Mouse (Mus musculus) CH12.LX (cell line): ENCODE measurements around the gene Tmem128. TPM values are rescaled to one million over a fixed set of nuclear protein-coding genes. Genes with fewer than 3 reads are reported as not detected.

Source experiments
- DNase-seq: peaks from one replicate; pipeline ENCODE4 v3.0.0-alpha.2; 2013; ENCODE audit errors: extremely low read depth
- H3K27ac ChIP-seq: 2 replicates; pipeline ENCODE4 v1.5.1; 2012; ENCODE audit warnings: low read depth, mild to moderate bottlenecking, control low read depth, moderate library complexity; ENCODE audit not compliant: insufficient read depth
- H3K27me3 ChIP-seq: replicated peaks from 2 replicates; pipeline ENCODE3; 2012; ENCODE audit warnings: inconsistent platforms
- H3K36me3 ChIP-seq, 2 experiments: replicated peaks in 1 of 2; 2 replicates each; pipeline versions ENCODE3 to v1.6.1; 2012; ENCODE audit warnings: inconsistent platforms in 1 of 2, low read length in 1 of 2, mild to moderate bottlenecking in 1 of 2, mixed read lengths in 1 of 2, moderate library complexity in 1 of 2; ENCODE audit not compliant: control insufficient read depth in 1 of 2, insufficient read depth in 1 of 2
- H3K4me1 ChIP-seq, 2 experiments: 2 replicates each; pipeline ENCODE4 v1.6.1; 2012; ENCODE audit warnings: inconsistent platforms in 1 of 2, moderate library complexity in 1 of 2; ENCODE audit not compliant: insufficient read depth in 2 of 2, control insufficient read depth in 1 of 2
- H3K4me2 ChIP-seq: 2 replicates; pipeline ENCODE4 v1.6.1; 2012; ENCODE audit warnings: low read depth, mild to moderate bottlenecking, control low read depth; ENCODE audit not compliant: poor library complexity, insufficient read depth, severe bottlenecking
- H3K4me3 ChIP-seq, 3 experiments: fragments of 150-350 bp in 1 of 3; sonication (generic) in 1 of 3; replicated peaks in 1 of 3; 2 replicates each; pipeline versions ENCODE3 to v1.5.1; 2011 to 2012; ENCODE audit warnings: low read depth in 2 of 3, low read length in 2 of 3, mild to moderate bottlenecking in 2 of 3, moderate library complexity in 2 of 3, control low read depth in 1 of 3, improper control_type of control experiment in 1 of 3, inconsistent platforms in 1 of 3, mixed read lengths in 1 of 3; ENCODE audit not compliant: poor library complexity in 1 of 3
- H3K79me2 ChIP-seq: replicated peaks from 2 replicates; pipeline ENCODE4 v1.6.1; 2012; ENCODE audit warnings: mild to moderate bottlenecking, moderate library complexity; ENCODE audit not compliant: control insufficient read depth, poor library complexity, insufficient read depth, severe bottlenecking; ENCODE audit errors: extremely low read depth
- H3K9ac ChIP-seq: 2 replicates; pipeline ENCODE4 v1.6.1; 2012; ENCODE audit warnings: low read depth, mild to moderate bottlenecking, control low read depth, moderate library complexity; ENCODE audit not compliant: insufficient read depth
- H3K9me3 ChIP-seq: replicated peaks from 2 replicates; pipeline ENCODE3; 2012; ENCODE audit warnings: low read length, inconsistent platforms, mixed read lengths
- BHLHE40 ChIP-seq: IDR thresholded peaks from 2 replicates; pipeline ENCODE4 v1.6.1; 2011; ENCODE audit warnings: mild to moderate bottlenecking, low read depth, low read length, improper control_type of control experiment
- CHD2 ChIP-seq: IDR thresholded peaks from 2 replicates; pipeline ENCODE4 v1.6.1; 2011; ENCODE audit warnings: low read length, improper control_type of control experiment
- CTCF ChIP-seq, 2 experiments: IDR thresholded peaks in 1 of 2; conservative IDR thresholded peaks in 1 of 2; 2 replicates each; pipeline ENCODE4 v1.5.1; 2011 to 2012; ENCODE audit warnings: low read depth in 2 of 2, low read length in 2 of 2, improper control_type of control experiment in 1 of 2, inconsistent platforms in 1 of 2, mild to moderate bottlenecking in 1 of 2, moderate library complexity in 1 of 2
- E2F4 ChIP-seq: IDR thresholded peaks from 2 replicates; pipeline ENCODE4 v1.6.1; 2011; ENCODE audit warnings: low read depth, low read length, improper control_type of control experiment; ENCODE audit not compliant: insufficient replicate concordance
- ELF1 ChIP-seq: IDR thresholded peaks from 2 replicates; pipeline ENCODE4 v1.6.1; 2014; ENCODE audit warnings: low read depth, mild to moderate bottlenecking, inconsistent platforms, low read length, improper control_type of control experiment
- ETS1 ChIP-seq: conservative IDR thresholded peaks from 2 replicates; pipeline ENCODE4 v1.6.1; 2012; ENCODE audit warnings: low read depth, mild to moderate bottlenecking, inconsistent platforms, low read length, improper control_type of control experiment, moderate library complexity
- GABPA ChIP-seq: IDR thresholded peaks from 2 replicates; pipeline ENCODE4 v1.6.1; 2012; ENCODE audit warnings: low read depth, low read length, improper control_type of control experiment, inconsistent platforms; ENCODE audit not compliant: insufficient replicate concordance
- IRF4 ChIP-seq: IDR thresholded peaks from 2 replicates; pipeline ENCODE4 v1.6.1; 2014; ENCODE audit warnings: low read depth, mild to moderate bottlenecking, inconsistent platforms, low read length, improper control_type of control experiment
- JUND ChIP-seq: conservative IDR thresholded peaks from 2 replicates; pipeline ENCODE4 v1.6.1; 2011; ENCODE audit warnings: low read depth, low read length, improper control_type of control experiment
- MAZ ChIP-seq: IDR thresholded peaks from 2 replicates; pipeline ENCODE4 v1.6.1; 2012; ENCODE audit warnings: low read depth, mild to moderate bottlenecking, inconsistent platforms, low read length, improper control_type of control experiment, moderate library complexity
- NRF1 ChIP-seq: IDR thresholded peaks from 2 replicates; pipeline ENCODE4 v1.6.1; 2014; ENCODE audit warnings: low read depth, mild to moderate bottlenecking, inconsistent platforms, low read length, improper control_type of control experiment, moderate library complexity
- PAX5 ChIP-seq: IDR thresholded peaks from 2 replicates; pipeline ENCODE4 v1.6.1; 2012; ENCODE audit warnings: low read length, inconsistent platforms, mixed read lengths
- RAD21 ChIP-seq: IDR thresholded peaks from 2 replicates; pipeline ENCODE4 v1.6.1; 2011; ENCODE audit warnings: low read depth, mild to moderate bottlenecking, low read length, improper control_type of control experiment, moderate library complexity
- RCOR1 ChIP-seq: conservative IDR thresholded peaks from 2 replicates; pipeline ENCODE4 v1.6.1; 2012; ENCODE audit warnings: low read depth, mild to moderate bottlenecking, inconsistent platforms, low read length, improper control_type of control experiment
- SIN3A ChIP-seq: IDR thresholded peaks from 2 replicates; pipeline ENCODE4 v1.6.1; 2012; ENCODE audit warnings: low read length, improper control_type of control experiment, inconsistent platforms
- SMC3 ChIP-seq: IDR thresholded peaks from 2 replicates; pipeline ENCODE4 v1.6.1; 2011; ENCODE audit warnings: low read depth, low read length, improper control_type of control experiment
- USF2 ChIP-seq: conservative IDR thresholded peaks from 2 replicates; pipeline ENCODE4 v1.6.1; 2011; ENCODE audit warnings: low read depth, low read length, improper control_type of control experiment
- ZKSCAN1 ChIP-seq: IDR thresholded peaks from 2 replicates; pipeline ENCODE4 v1.6.1; 2012; ENCODE audit warnings: low read depth, inconsistent platforms, low read length, improper control_type of control experiment, borderline replicate concordance
- ZMIZ1 ChIP-seq: IDR thresholded peaks from 2 replicates; pipeline ENCODE4 v1.6.1; 2012; ENCODE audit warnings: low read depth, mild to moderate bottlenecking, inconsistent platforms, low read length, improper control_type of control experiment
- ZNF384 ChIP-seq: IDR thresholded peaks from 2 replicates; pipeline ENCODE4 v1.6.1; 2012; ENCODE audit warnings: low read depth, low read length, improper control_type of control experiment, inconsistent platforms
- dilution Hi-C: fragments of 300-500 bp; cut with MboI; formaldehyde crosslinking; loops from 2 replicates; pipeline ENCODE4 v1.14.3; 2020; ENCODE audit warnings: low sequenced_read_pairs; ENCODE audit not compliant: extremely low pct_unique_long_range_greater_than_20kb, extremely low pct_ligation_motif_present
- in situ Hi-C: fragments of 300-500 bp; cut with MboI; formaldehyde crosslinking; loops from 3 replicates; pipeline ENCODE4 v1.14.3; 2019; ENCODE audit warnings: low sequenced_read_pairs, low pct_ligation_motif_present, low pct_unique_long_range_greater_than_20kb, mixed read lengths
- polyA plus RNA-seq: library from polyadenylated mRNA; unstranded; fragments of >175 nt; gene quantifications from 2 replicates; pipeline ENCODE4 v1.2.1, GENCODE M21; 2012; ENCODE audit warnings: low read depth; ENCODE audit not compliant: insufficient read length
- total RNA-seq, 2 experiments: library from RNA; depleted of rRNA; stranded (reverse); fragments of 300-350 nt in 1 of 2; fragments of >200 nt in 1 of 2; gene quantifications; 2 replicates each; pipeline ENCODE4 v1.2.3; 2012 to 2014

Tmem128 gene
- total and polyA plus RNA-seq, 3 experiments, result 43.5 to 113 (median 64.1) TPM

- no peak for TF ChIP-seq IRF4
- no peak for TF ChIP-seq GABPA
- no peak for TF ChIP-seq NRF1
- no peak for TF ChIP-seq RCOR1
- TF ChIP-seq SIN3A, result no peak
- TF ChIP-seq MAZ, result no peak
- TF ChIP-seq JUND, result no peak
- TF ChIP-seq ETS1, result no peak
- no peak for TF ChIP-seq E2F4
- TF ChIP-seq PAX5, result no peak
- TF ChIP-seq SMC3, result no peak
- no peak for TF ChIP-seq ZNF384
- TF ChIP-seq USF2, result no peak
- no peak for TF ChIP-seq ELF1
- no peak for TF ChIP-seq ZMIZ1
- TF ChIP-seq CHD2, result no peak
- TF ChIP-seq CTCF (conservative IDR thresholded peaks at IDR 0.05 in 1 of 2, IDR thresholded peaks at IDR 0.05 in 1 of 2; ENCODE audit: low read depth in 2 of 2, low read length in 2 of 2), result no peak
- TF ChIP-seq, all 38 proteins: peak for 0
- H3K9me3 ChIP-seq, result no peaks in the 10 kb centered on the region
- in situ Hi-C loops, result no loop called here
- dilution Hi-C loops, result no loop called here
- no peaks in the 10 kb centered on the region for H3K79me2 ChIP-seq
- H3K4me1 ChIP-seq, result no peaks in the 10 kb centered on the region
- peaks cover 0 to 4% of the 10 kb centered on the region in 2 experiments for H3K36me3 ChIP-seq
- no peak overlapping the region for H3K4me3 ChIP-seq
- H3K27me3 ChIP-seq, result no peaks in the 10 kb centered on the region
- no peak overlapping the region for H3K27ac ChIP-seq
- DNase-seq, result no peak
- no peak overlapping the region for H3K4me2 ChIP-seq
- no peak overlapping the region for H3K9ac ChIP-seq
These were observed 18.0 kb upstream of the Tmem128 start for GRCm38 (mm10) chr5:38241966-38242365.

- H3K4me1 ChIP-seq, result peaks cover 12 to 30% of the 10 kb centered on the region in 2 experiments
- H3K9ac ChIP-seq, result no peak overlapping the region
- H3K4me2 ChIP-seq, result no peak overlapping the region
- dilution Hi-C loops, result no loop called here
- in situ Hi-C loops, result no loop called here
- H3K27me3 ChIP-seq, result no peaks in the 10 kb centered on the region
- TF ChIP-seq ZKSCAN1, result no peak
- peak; percentile 51 for TF ChIP-seq BHLHE40
- peak; percentile 37 for TF ChIP-seq RAD21
- peak; percentile 11; the same call in 1 of the 2 replicates for TF ChIP-seq SMC3
- peak; percentile 17 to 65; a peak in 2 of 4 replicates for TF ChIP-seq CTCF (conservative IDR thresholded peaks at IDR 0.05 in 1 of 2, IDR thresholded peaks at IDR 0.05 in 1 of 2; ENCODE audit: low read depth in 2 of 2, low read length in 2 of 2)
- TF ChIP-seq, all 38 proteins: peak for 4
- H3K4me3 ChIP-seq, result no peak overlapping the region
- H3K9me3 ChIP-seq, result peaks cover 6% of the 10 kb centered on the region
- H3K79me2 ChIP-seq, result no peaks in the 10 kb centered on the region
- no peak for DNase-seq
- no peak overlapping the region for H3K27ac ChIP-seq
- no peaks in the 10 kb centered on the region for H3K36me3 ChIP-seq
These were observed 4.8 kb upstream of the Tmem128 start for GRCm38 (mm10) chr5:38255195-38255594.
